Mouse (Mus musculus) telencephalon, adult 2 months (tissue): ENCODE data around the gene Cdc20b.
A peak's percentile ranks its signal among the peaks of the same experiment; 100 is the strongest.
"Not testable (repeated sequence)": the region's sequence is repeated elsewhere in the genome, so short reads cannot be mapped to it uniquely, and the experiment has no call there.

Source experiments
- DNase-seq: peaks from one replicate; pipeline ENCODE4 v3.0.0-alpha.2; 2011; ENCODE audit warnings: low read depth, low spot score

The Cdc20b gene

GRCm38 (mm10) chr13:113034950-113035421 lies at the start of gene Cdc20b:
Cdc20b (plus strand) TSS chr13:113035111.
- no peak for DNase-seq

- no peak for DNase-seq
Measured at GRCm38 (mm10) chr13:112985605-112986450, 49.1 kb upstream of the Cdc20b start.

GRCm38 (mm10) chr13:112986451-112986950 lies 48.4 kb upstream of the Cdc20b start:
- no peak for DNase-seq

DNA sequence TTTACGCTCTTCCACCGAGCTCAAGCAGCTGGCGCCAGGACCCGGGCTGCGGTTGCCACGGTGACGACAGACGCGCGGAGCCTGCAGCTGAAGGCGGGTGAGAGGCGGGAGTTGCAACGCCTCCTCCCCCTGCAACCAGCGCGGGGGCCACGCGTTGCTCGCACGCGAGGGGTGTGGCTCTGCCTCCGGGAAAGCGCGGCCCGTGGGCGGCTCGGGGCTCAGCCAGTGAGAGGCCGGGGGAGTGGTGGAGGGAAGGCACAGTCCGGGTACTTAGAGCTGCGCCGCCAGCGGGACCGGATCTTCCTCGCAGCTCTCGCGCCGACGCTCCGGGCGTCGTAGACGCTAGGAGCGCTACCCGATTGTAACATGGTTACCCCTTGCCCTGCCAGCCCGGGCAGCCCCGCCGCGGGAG lies 47.4 kb upstream of the Cdc20b start, which contains the start of gene Ccno:
TSS of gene Ccno (plus strand) at position 271 of the 412 bp plus-strand sequence.
- DNase-seq: peak; percentile 86

GRCm38 (mm10) chr13:112987991-112988390 lies 46.9 kb upstream of the Cdc20b start:
- DNase-seq: no peak

GRCm38 (mm10) chr13:112988866-112989265 lies 46.0 kb upstream of the Cdc20b start:
- no peak for DNase-seq

DNA sequence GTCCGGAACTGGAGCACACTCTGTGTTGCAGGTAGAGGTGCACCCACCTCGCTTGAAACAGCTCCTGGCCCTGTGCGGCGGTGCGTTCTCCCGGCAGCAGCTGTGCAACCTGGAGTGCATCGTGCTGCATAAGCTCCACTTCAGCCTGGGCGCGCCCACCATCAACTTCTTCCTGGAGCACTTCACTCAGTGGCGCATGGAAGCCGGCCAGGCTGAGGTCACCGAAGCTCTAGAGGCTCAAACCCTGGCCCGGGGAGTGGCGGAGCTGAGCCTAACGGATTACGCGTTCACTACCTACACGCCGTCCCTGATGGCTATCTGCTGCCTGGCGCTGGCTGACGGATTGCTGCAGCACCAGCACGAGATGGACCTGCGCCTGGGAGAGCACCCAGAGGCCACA lies 45.4 kb upstream of the Cdc20b start:
- no peak for DNase-seq

GRCm38 (mm10) chr13:112990346-112990745 lies 44.6 kb upstream of the Cdc20b start:
- DNase-seq: no peak

- no peak for DNase-seq
Measured at GRCm38 (mm10) chr13:112993531-112994152, 41.3 kb upstream of the Cdc20b start, which contains the start of gene Mcidas. Mcidas (plus strand) TSS chr13:112993845.

GRCm38 (mm10) chr13:112994191-112994590 lies 40.7 kb upstream of the Cdc20b start:
- no peak for DNase-seq

GRCm38 (mm10) chr13:112996407-112996806 lies 38.5 kb upstream of the Cdc20b start:
- DNase-seq: no peak

GRCm38 (mm10) chr13:112997369-112997768 lies 37.5 kb upstream of the Cdc20b start:
- DNase-seq: no peak

- DNase-seq: no peak
Measured at GRCm38 (mm10) chr13:112998427-112999201, 36.3 kb upstream of the Cdc20b start.

- DNase-seq: no peak
Measured at GRCm38 (mm10) chr13:113000090-113000489, 34.8 kb upstream of the Cdc20b start.

GRCm38 (mm10) chr13:113000576-113001318 lies 34.2 kb upstream of the Cdc20b start:
- DNase-seq: no peak

DNA sequence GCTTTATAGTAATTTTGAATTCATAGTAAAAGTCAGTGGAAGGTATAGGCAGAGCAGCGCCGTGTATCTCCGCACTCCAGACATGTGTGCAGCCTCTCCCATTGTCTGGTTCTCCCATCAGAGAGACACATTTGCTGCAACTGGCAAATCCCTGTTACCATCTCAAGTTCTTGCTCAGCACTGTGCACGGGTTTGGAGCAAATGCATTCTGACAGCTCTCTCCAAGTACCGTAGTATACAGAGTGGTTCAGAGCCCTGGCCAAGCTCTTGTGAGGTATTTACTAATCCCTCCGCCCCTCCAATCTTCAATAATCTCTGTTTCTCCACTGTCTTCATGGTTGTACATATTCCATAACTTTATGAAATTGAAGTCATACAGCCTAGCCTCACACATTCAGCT lies 22.2 kb upstream of the Cdc20b start:
- no peak for DNase-seq

- DNase-seq: not testable (repeated sequence)
Measured at GRCm38 (mm10) chr13:113013174-113013953, 21.5 kb upstream of the Cdc20b start.

GRCm38 (mm10) chr13:113021521-113021920 lies 13.4 kb upstream of the Cdc20b start:
- DNase-seq: no peak

- no peak for DNase-seq
Measured at GRCm38 (mm10) chr13:113022467-113022866, 12.4 kb upstream of the Cdc20b start.
